Mouse (Mus musculus) liver, postnatal 0 days (tissue): Measurements from ENCODE around the gene Upf1. TPM values are rescaled to one million over a fixed set of nuclear protein-coding genes. Genes with fewer than 3 reads are reported as not detected.

Source experiments
- ATAC-seq: fragments of 200-750 bp; cut with Nextera tagmentation; 2 replicates; pipeline ENCODE4 v1.8.0; 2017; ENCODE audit warnings: mild to moderate bottlenecking, moderate library complexity
- DNase-seq: peaks from one replicate; pipeline ENCODE4 v3.0.0-alpha.2; 2016
- H3K27ac ChIP-seq: fragments of 300-500 bp; sonication (generic); 2 replicates; pipeline ENCODE4 v1.5.1; 2014; ENCODE audit warnings: antibody characterized with exemption, moderate library complexity, mild to moderate bottlenecking, low read depth
- H3K27me3 ChIP-seq: fragments of 300-500 bp; sonication (generic); 2 replicates; pipeline ENCODE4 v1.6.1; 2014; ENCODE audit warnings: low read length, control low read depth, mixed read lengths; ENCODE audit not compliant: insufficient read depth
- H3K36me3 ChIP-seq: fragments of 300-500 bp; sonication (generic); replicated peaks from 2 replicates; pipeline ENCODE4 v1.6.1; 2014; ENCODE audit warnings: mild to moderate bottlenecking, control low read depth, low read length, moderate library complexity, mixed read lengths; ENCODE audit not compliant: insufficient read depth
- H3K4me1 ChIP-seq: fragments of 300-500 bp; sonication (generic); 2 replicates; pipeline ENCODE4 v1.6.1; 2014; ENCODE audit warnings: antibody characterized with exemption, mild to moderate bottlenecking, control low read depth; ENCODE audit not compliant: insufficient read depth
- H3K4me2 ChIP-seq: fragments of 300-500 bp; sonication (generic); 2 replicates; pipeline ENCODE4 v1.6.1; 2014; ENCODE audit warnings: low read depth, mild to moderate bottlenecking, low read length, moderate library complexity, mixed read lengths
- H3K4me3 ChIP-seq: fragments of 300-500 bp; sonication (generic); 2 replicates; pipeline ENCODE4 v1.5.1; 2014; ENCODE audit warnings: low read depth, low read length
- H3K9ac ChIP-seq: fragments of 300-500 bp; sonication (generic); replicated peaks from 2 replicates; pipeline ENCODE4 v1.6.1; 2014; ENCODE audit warnings: mild to moderate bottlenecking, moderate library complexity
- H3K9me3 ChIP-seq: fragments of 300-500 bp; sonication (generic); 2 replicates; pipeline ENCODE4 v1.6.1; 2016; ENCODE audit warnings: mild to moderate bottlenecking, control low read depth, low read length, mixed read lengths
- CTCF ChIP-seq: sonication (generic); IDR thresholded peaks from 2 replicates; pipeline ENCODE4 v1.5.1; 2016; ENCODE audit warnings: antibody characterized with exemption, low read depth
- EP300 ChIP-seq: IDR thresholded peaks from 2 replicates; pipeline ENCODE4 v1.6.1; 2016; ENCODE audit warnings: antibody characterized with exemption, low read depth, mild to moderate bottlenecking
- WGBS: fragments of 180-500 bp; shearing (Covaris S2); extraction: QIAGEN DNeasy Blood & Tissue Kit; methylation state at CpG from one replicate; pipeline ENCODE4 v1.1.7; 2014; ENCODE audit not compliant: insufficient replicate concordance; 5-methylcytosine and 5-hydroxymethylcytosine counted together
- polyA plus RNA-seq: library from polyadenylated mRNA; unstranded; fragments of >200 nt; fragmentation: Nextera tagmentation; extraction: Ambion mirVana; gene quantifications from 2 replicates; pipeline ENCODE4 v1.2.1, GENCODE M21; 2015

Gene Upf1
- polyA plus RNA-seq, 1 experiment from 2014 or later: 7.1 TPM

DNA sequence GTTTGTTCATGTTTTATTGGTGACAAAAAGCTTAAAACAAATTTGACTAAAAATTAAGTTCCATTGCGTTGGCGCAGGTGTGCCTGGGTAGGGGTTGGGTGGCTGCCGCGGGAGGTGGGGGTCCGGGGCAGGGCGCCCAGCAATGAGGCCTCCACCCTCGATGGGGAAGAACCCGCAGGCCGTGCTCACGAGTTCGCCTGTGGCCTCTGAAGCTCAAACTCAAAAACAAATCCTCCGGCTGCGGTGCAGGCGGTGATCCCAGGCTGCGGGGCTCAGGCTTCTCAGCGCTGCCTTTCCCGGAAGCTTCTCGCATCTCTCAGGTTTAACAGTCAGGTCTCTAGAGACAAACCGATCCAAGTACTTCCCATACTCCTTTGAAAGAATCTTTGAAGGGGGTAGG is 21.6 kb downstream of the Upf1 start:
- no peaks in the 10 kb centered on the region for H3K27me3 ChIP-seq
- no peaks in the 10 kb centered on the region for H3K9me3 ChIP-seq
- no peak overlapping the region for H3K4me2 ChIP-seq
- no peak overlapping the region for H3K27ac ChIP-seq
- H3K9ac ChIP-seq: no peak overlapping the region
- H3K4me1 ChIP-seq: peaks cover 15% of the 10 kb centered on the region
- no peak for TF ChIP-seq CTCF
- no peak for TF ChIP-seq EP300
- H3K36me3 ChIP-seq: peaks cover 60% of the 10 kb centered on the region
- no peak overlapping the region for H3K4me3 ChIP-seq
- ATAC-seq: no peak
- WGBS: 91% methylated on average over 19 of the region's 19 CpGs
- DNase-seq: no peak

DNA sequence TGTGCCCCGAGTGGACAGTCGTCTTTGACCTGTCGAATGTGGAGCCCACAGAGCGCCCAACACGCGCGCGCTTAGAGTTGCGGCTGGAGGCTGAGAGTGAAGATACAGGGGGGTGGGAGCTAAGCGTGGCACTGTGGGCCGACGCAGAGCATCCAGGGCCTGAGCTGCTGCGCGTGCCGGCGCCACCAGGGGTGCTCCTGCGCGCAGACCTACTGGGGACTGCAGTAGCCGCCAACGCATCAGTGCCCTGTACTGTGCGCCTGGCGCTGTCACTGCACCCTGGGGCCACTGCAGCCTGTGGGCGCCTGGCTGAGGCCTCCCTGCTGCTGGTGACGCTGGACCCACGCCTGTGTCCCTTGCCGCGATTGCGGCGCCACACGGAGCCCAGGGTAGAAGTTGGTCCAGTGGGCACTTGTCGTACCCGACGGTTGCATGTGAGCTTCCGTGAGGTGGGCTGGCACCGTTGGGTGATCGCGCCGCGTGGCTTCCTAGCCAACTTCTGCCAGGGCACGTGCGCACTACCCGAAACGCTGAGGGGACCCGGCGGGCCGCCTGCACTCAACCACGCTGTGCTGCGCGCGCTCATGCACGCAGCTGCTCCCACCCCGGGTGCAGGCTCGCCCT is 22.2 kb downstream of the Upf1 start:
- Histone ChIP-seq H3K4me2 (no peak overlapping the region; the same call in 1 of the 2 replicates), H3K36me3 (peaks cover 53% of the 10 kb centered on the region), H3K9ac (no peak overlapping the region), H3K4me3 (no peak overlapping the region), H3K4me1 (peaks cover 15% of the 10 kb centered on the region), H3K27ac (no peak overlapping the region), H3K27me3 (no peaks in the 10 kb centered on the region), H3K9me3 (no peaks in the 10 kb centered on the region)
- TF ChIP-seq CTCF (peak; percentile 57), EP300 (no peak)
- DNase-seq: peak; percentile 65
- 65% methylated on average over 53 of the region's 53 CpGs for WGBS
- ATAC-seq: peak; percentile 58

DNA sequence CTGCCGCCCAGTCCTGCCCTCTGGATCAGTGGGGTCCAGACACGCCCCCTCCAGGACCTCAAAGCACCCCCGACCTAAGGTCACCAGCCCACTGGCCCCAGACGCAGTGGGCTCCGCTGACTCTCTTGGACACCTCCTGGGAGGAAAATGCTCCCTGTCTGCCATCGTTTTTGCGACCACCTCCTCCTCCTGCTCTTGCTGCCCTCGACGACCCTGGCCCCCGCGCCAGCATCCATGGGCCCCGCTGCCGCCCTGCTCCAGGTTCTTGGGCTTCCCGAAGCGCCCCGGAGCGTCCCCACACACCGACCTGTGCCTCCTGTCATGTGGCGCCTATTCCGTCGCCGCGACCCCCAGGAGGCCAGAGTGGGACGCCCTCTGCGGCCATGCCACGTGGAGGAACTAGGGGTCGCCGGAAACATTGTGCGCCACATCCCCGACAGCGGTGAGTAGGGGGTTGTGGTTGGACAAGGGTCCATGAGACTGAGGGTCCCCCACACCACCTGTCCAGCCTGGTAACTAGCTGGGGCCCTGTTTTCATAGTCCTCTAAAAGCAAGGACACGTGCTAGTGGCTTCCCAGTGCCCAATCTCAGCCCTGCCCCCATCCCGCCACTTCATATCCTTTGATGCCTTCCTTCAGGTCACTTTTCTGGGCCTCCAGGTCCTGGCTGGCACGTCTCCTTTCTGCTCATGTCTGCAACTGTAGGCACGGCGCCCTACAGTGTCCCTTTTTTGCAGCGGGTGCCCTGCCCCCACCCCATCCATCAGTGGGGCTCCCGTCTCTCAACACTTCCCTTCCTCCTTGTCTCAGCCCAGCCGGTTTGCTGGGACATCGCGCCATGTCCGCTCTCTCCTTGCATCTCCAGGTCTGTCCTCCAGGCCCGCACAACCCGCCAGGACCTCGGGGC is 23.0 kb downstream of the Upf1 start:
- H3K27ac ChIP-seq: no peak overlapping the region
- WGBS: 20% methylated on average over 45 of the region's 45 CpGs
- H3K4me2 ChIP-seq: peak overlapping the region; percentile 9; the same call in 1 of the 2 replicates
- H3K36me3 ChIP-seq: peaks cover 45% of the 10 kb centered on the region
- H3K4me1 ChIP-seq: peaks cover 15% of the 10 kb centered on the region
- ATAC-seq: peak; percentile 11
- TF ChIP-seq CTCF (no peak), EP300 (no peak)
- no peaks in the 10 kb centered on the region for H3K9me3 ChIP-seq
- no peak for DNase-seq
- H3K9ac ChIP-seq: 0 out of 2 replicates have a peak overlapping the region, but pooled peaks have one; percentile 2
- no peaks in the 10 kb centered on the region for H3K27me3 ChIP-seq
- no peak overlapping the region for H3K4me3 ChIP-seq

DNA sequence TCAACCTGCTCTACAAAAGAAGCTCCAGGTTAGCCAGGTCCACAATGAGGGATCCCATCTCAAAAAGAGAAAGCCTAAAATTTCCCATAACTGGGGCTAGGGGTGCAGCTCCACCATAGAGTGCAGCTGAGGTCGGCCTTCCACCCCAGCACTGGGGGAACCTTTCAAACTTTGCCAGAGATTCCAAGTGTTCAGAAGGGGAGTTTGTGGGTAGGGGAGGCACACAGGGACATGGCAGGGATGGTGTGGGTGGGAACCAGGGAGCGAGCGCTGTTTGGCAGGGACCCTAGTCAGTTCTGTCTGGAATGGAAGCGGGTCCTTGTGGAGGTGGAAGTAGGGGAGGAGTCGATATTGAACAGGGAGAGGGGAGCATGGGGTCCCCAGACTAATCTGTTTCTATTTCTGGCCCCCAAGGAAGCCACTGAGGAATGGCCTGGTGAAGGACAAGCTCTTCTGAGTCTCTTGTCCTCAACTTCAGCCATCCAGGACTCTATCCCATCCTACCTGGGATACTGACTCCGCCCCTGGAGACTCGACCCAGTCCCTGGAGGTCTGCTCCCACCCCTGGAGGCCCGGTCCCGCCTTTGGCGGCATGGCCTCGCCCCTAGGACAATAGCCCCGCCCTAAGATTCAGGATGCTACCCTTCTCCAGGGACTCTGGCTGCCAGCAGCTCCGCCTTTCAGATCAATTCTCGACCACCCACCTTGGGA is 23.8 kb downstream of the Upf1 start, which contains the start of gene Gdf1:
Gene Gdf1, plus strand, starts transcription at position 694 of the 711 bp plus-strand sequence.
- 49% methylated on average over 14 of the region's 14 CpGs for WGBS
- H3K9me3 ChIP-seq: no peaks in the 10 kb centered on the region
- H3K27ac ChIP-seq: peak within 1 kb of the TSS; percentile 78
- no peaks in the 10 kb centered on the region for H3K27me3 ChIP-seq
- peaks cover 37% of the 10 kb centered on the region for H3K36me3 ChIP-seq
- peaks cover 15% of the 10 kb centered on the region for H3K4me1 ChIP-seq
- DNase-seq: no peak
- no peak within 1 kb of the TSS for H3K4me3 ChIP-seq
- ATAC-seq: no peak
- TF ChIP-seq EP300 (no peak), CTCF (no peak)
- peak within 1 kb of the TSS; percentile 9; the same call in 1 of the 2 replicates for H3K4me2 ChIP-seq
- 0 out of 2 replicates have a peak within 1 kb of the TSS, but pooled peaks have one; percentile 2 for H3K9ac ChIP-seq

DNA sequence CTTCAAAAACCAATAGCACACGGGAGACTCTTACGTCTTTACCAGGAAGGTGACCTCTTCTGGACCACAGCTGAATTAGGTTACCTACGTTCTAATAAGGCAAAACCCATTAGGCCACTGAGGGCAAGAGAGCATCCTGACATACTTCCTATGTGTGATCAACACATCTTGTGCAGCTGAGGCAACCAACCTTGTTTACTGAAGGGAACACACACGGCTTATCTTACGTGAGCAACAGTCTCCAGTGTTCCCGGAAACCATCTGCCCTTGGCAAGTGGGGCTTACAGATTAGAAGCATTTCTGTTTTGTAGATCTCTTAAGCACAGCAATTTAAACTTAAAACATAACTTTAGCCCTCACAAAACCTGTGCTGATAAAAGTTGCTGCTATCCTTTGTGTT is 25.6 kb downstream of the Upf1 start:
- no peaks in the 10 kb centered on the region for H3K9me3 ChIP-seq
- H3K4me3 ChIP-seq: no peak overlapping the region
- peak overlapping the region; percentile 78 for H3K27ac ChIP-seq
- WGBS: 75% methylated on average over 6 of the region's 6 CpGs
- H3K27me3 ChIP-seq: no peaks in the 10 kb centered on the region
- TF ChIP-seq EP300: peak; percentile 96
- TF ChIP-seq CTCF: no peak
- peaks cover 19% of the 10 kb centered on the region for H3K36me3 ChIP-seq
- peaks cover 15% of the 10 kb centered on the region for H3K4me1 ChIP-seq
- no peak overlapping the region for H3K4me2 ChIP-seq
- DNase-seq (no peak), ATAC-seq (peak; percentile 66)
- H3K9ac ChIP-seq: no peak overlapping the region

DNA sequence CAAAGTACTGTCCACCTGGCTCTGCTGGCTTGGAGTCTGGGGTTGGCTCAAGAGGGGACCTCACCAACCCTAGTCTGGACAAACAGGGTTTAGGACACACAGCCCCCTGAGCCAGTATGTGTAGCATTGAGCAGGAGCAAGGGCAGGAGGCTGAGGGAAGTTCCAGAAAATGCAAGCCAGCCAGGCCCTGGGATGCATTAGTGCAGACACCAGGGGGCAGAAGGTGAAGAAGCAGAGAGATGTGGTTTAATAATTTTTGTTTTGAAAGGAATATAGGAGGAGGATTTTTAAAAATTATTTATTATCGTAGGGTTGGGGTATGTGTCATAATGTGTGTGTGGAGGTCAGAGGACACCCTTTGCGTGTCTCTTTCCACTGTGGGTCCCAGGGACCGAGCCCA is 29.4 kb downstream of the Upf1 start:
- no peak overlapping the region for H3K9ac ChIP-seq
- H3K27me3 ChIP-seq: no peaks in the 10 kb centered on the region
- DNase-seq: no peak
- WGBS: 80% methylated on average over 3 of the region's 3 CpGs
- TF ChIP-seq CTCF: peak; percentile 44
- no peak for TF ChIP-seq EP300
- H3K9me3 ChIP-seq: no peaks in the 10 kb centered on the region
- ATAC-seq: no peak
- no peak overlapping the region for H3K4me2 ChIP-seq
- no peaks in the 10 kb centered on the region for H3K36me3 ChIP-seq
- H3K4me1 ChIP-seq: 0 out of 2 replicates have a peak, but pooled peaks cover 4% of the 10 kb centered on the region
- no peak overlapping the region for H3K27ac ChIP-seq
- no peak overlapping the region for H3K4me3 ChIP-seq
